Mouse (Mus musculus): Measurements from ENCODE around the gene Trim47. TPM values are rescaled to one million over a fixed set of nuclear protein-coding genes. Genes with fewer than 3 reads are reported as not detected.

Trim47 gene
- polyA plus RNA-seq, 1 experiment = 6.6 TPM

GRCm38 (mm10) chr11:116106963-116107776 lies 19.8 kb downstream of the Trim47 start:
- H3K4me1 ChIP-seq (ENCODE audit: control insufficient read depth, insufficient read depth, low read length) = peaks cover 38% of the 10 kb centered on the region
- peak overlapping the region; percentile 78 for H3K27ac ChIP-seq (ENCODE audit: control insufficient read depth, insufficient read depth, low read depth, low read length)
- no peaks in the 10 kb centered on the region for H3K27me3 ChIP-seq (ENCODE audit: control insufficient read depth, insufficient read depth, low read length)
- no peaks in the 10 kb centered on the region for H3K36me3 ChIP-seq (ENCODE audit: control insufficient read depth, insufficient read depth, low read length)
- TF ChIP-seq POLR2A (IDR thresholded peaks at IDR 0.05; ENCODE audit: control insufficient read depth, low read depth, low read length) = no peak
- TF ChIP-seq CTCF (IDR thresholded peaks at IDR 0.05; ENCODE audit: control insufficient read depth, insufficient read depth, insufficient replicate concordance, low read depth, low read length) = no peak
- H3K4me3 ChIP-seq (ENCODE audit: control insufficient read depth, low read depth, low read length) = peak overlapping the region; percentile 33

- Histone ChIP-seq H3K27ac (ENCODE audit: control insufficient read depth, insufficient read depth, low read depth, low read length) (peak overlapping the region; percentile 21; the same call in 1 of the 2 replicates), H3K36me3 (ENCODE audit: control insufficient read depth, insufficient read depth, low read length) (no peaks in the 10 kb centered on the region), H3K4me1 (ENCODE audit: control insufficient read depth, insufficient read depth, low read length) (peaks cover 38% of the 10 kb centered on the region), H3K4me3 (ENCODE audit: control insufficient read depth, low read depth, low read length) (no peak overlapping the region), H3K27me3 (ENCODE audit: control insufficient read depth, insufficient read depth, low read length) (no peaks in the 10 kb centered on the region)
- TF ChIP-seq CTCF (IDR thresholded peaks at IDR 0.05; ENCODE audit: control insufficient read depth, insufficient read depth, insufficient replicate concordance, low read depth, low read length) = no peak
- TF ChIP-seq POLR2A (IDR thresholded peaks at IDR 0.05; ENCODE audit: control insufficient read depth, low read depth, low read length) = no peak
These were observed 20.7 kb downstream of the Trim47 start for GRCm38 (mm10) chr11:116106154-116106962.

- peaks cover 42% of the 10 kb centered on the region for H3K4me1 ChIP-seq (ENCODE audit: control insufficient read depth, insufficient read depth, low read length)
- no peak for TF ChIP-seq POLR2A (IDR thresholded peaks at IDR 0.05; ENCODE audit: control insufficient read depth, low read depth, low read length)
- TF ChIP-seq CTCF (IDR thresholded peaks at IDR 0.05; ENCODE audit: control insufficient read depth, insufficient read depth, insufficient replicate concordance, low read depth, low read length) = no peak
- no peaks in the 10 kb centered on the region for H3K27me3 ChIP-seq (ENCODE audit: control insufficient read depth, insufficient read depth, low read length)
- H3K36me3 ChIP-seq (ENCODE audit: control insufficient read depth, insufficient read depth, low read length) = no peaks in the 10 kb centered on the region
- H3K27ac ChIP-seq (ENCODE audit: control insufficient read depth, insufficient read depth, low read depth, low read length) = peak overlapping the region; percentile 19; the same call in 1 of the 2 replicates
- no peak overlapping the region for H3K4me3 ChIP-seq (ENCODE audit: control insufficient read depth, low read depth, low read length)
These were observed 21.9 kb downstream of the Trim47 start for GRCm38 (mm10) chr11:116105065-116105464.

GRCm38 (mm10) chr11:116104006-116104646 lies 22.9 kb downstream of the Trim47 start:
- Histone ChIP-seq H3K4me3 (ENCODE audit: control insufficient read depth, low read depth, low read length) (no peak overlapping the region), H3K27ac (ENCODE audit: control insufficient read depth, insufficient read depth, low read depth, low read length) (peak overlapping the region; percentile 80), H3K36me3 (ENCODE audit: control insufficient read depth, insufficient read depth, low read length) (no peaks in the 10 kb centered on the region), H3K27me3 (ENCODE audit: control insufficient read depth, insufficient read depth, low read length) (no peaks in the 10 kb centered on the region), H3K4me1 (ENCODE audit: control insufficient read depth, insufficient read depth, low read length) (peaks cover 39% of the 10 kb centered on the region)
- TF ChIP-seq CTCF (IDR thresholded peaks at IDR 0.05; ENCODE audit: control insufficient read depth, insufficient read depth, insufficient replicate concordance, low read depth, low read length) = no peak
- no peak for TF ChIP-seq POLR2A (IDR thresholded peaks at IDR 0.05; ENCODE audit: control insufficient read depth, low read depth, low read length)

- Histone ChIP-seq H3K27me3 (ENCODE audit: control insufficient read depth, insufficient read depth, low read length) (no peaks in the 10 kb centered on the region), H3K27ac (ENCODE audit: control insufficient read depth, insufficient read depth, low read depth, low read length) (peak overlapping the region; percentile 64), H3K4me1 (ENCODE audit: control insufficient read depth, insufficient read depth, low read length) (peaks cover 41% of the 10 kb centered on the region), H3K36me3 (ENCODE audit: control insufficient read depth, insufficient read depth, low read length) (no peaks in the 10 kb centered on the region), H3K4me3 (ENCODE audit: control insufficient read depth, low read depth, low read length) (no peak overlapping the region)
- TF ChIP-seq POLR2A (IDR thresholded peaks at IDR 0.05; ENCODE audit: control insufficient read depth, low read depth, low read length) (no peak), CTCF (IDR thresholded peaks at IDR 0.05; ENCODE audit: control insufficient read depth, insufficient read depth, insufficient replicate concordance, low read depth, low read length) (no peak)
These were observed 23.4 kb downstream of the Trim47 start for GRCm38 (mm10) chr11:116103572-116103971.

GRCm38 (mm10) chr11:116102472-116102871 lies 24.5 kb downstream of the Trim47 start:
- H3K4me3 ChIP-seq (ENCODE audit: control insufficient read depth, low read depth, low read length) = no peak overlapping the region
- H3K36me3 ChIP-seq (ENCODE audit: control insufficient read depth, insufficient read depth, low read length) = no peaks in the 10 kb centered on the region
- H3K27ac ChIP-seq (ENCODE audit: control insufficient read depth, insufficient read depth, low read depth, low read length) = peak overlapping the region; percentile 81
- H3K27me3 ChIP-seq (ENCODE audit: control insufficient read depth, insufficient read depth, low read length) = no peaks in the 10 kb centered on the region
- TF ChIP-seq CTCF (IDR thresholded peaks at IDR 0.05; ENCODE audit: control insufficient read depth, insufficient read depth, insufficient replicate concordance, low read depth, low read length) (no peak), POLR2A (IDR thresholded peaks at IDR 0.05; ENCODE audit: control insufficient read depth, low read depth, low read length) (no peak)
- H3K4me1 ChIP-seq (ENCODE audit: control insufficient read depth, insufficient read depth, low read length) = peaks cover 32% of the 10 kb centered on the region

All from testis, adult 2 months (tissue).